Mouse (Mus musculus) heart, adult 11 months (tissue): ENCODE results near the gene Gm49388.
"Not testable (repeated sequence)": the region's sequence is repeated elsewhere in the genome, so short reads cannot be mapped to it uniquely, and the experiment has no call there.

ENCODE experiments used
- DNase-seq: peaks from one replicate; pipeline ENCODE4 v3.0.0; 2022

Gm49388 gene

GRCm38 (mm10) chr7:127808821-127809220, 23.4 kb downstream of the Gm49388 start:
- no peak for DNase-seq

- DNase-seq: no peak
These were observed 24.4 kb downstream of the Gm49388 start for GRCm38 (mm10) chr7:127809846-127810245.

GRCm38 (mm10) chr7:127810650-127811049, 25.2 kb downstream of the Gm49388 start:
- peak; percentile 86 for DNase-seq

- no peak for DNase-seq
These were observed 25.8 kb downstream of the Gm49388 start for GRCm38 (mm10) chr7:127811240-127811639.

GRCm38 (mm10) chr7:127812292-127812691, 26.9 kb downstream of the Gm49388 start:
- DNase-seq: peak; percentile 90

- DNase-seq: peak; percentile 97
These were observed 28.4 kb downstream of the Gm49388 start for GRCm38 (mm10) chr7:127813821-127814220.

- DNase-seq: peak; percentile 98
These were observed 29.0 kb downstream of the Gm49388 start for GRCm38 (mm10) chr7:127814241-127814921.

- DNase-seq: peak; percentile 91
These were observed 29.8 kb downstream of the Gm49388 start for GRCm38 (mm10) chr7:127815116-127815665.

GRCm38 (mm10) chr7:127815954-127816821, 30.8 kb downstream of the Gm49388 start:
- peak; percentile 98 for DNase-seq

- DNase-seq: no peak
These were observed 31.6 kb downstream of the Gm49388 start for GRCm38 (mm10) chr7:127817053-127817452.

- DNase-seq: no peak
These were observed 32.4 kb downstream of the Gm49388 start for GRCm38 (mm10) chr7:127817776-127818175.

GRCm38 (mm10) chr7:127820836-127821509, 35.6 kb downstream of the Gm49388 start:
- DNase-seq: no peak

- no peak for DNase-seq
These were observed 37.1 kb downstream of the Gm49388 start for GRCm38 (mm10) chr7:127822494-127822893.

- peak; percentile 84 for DNase-seq
These were observed 38.1 kb downstream of the Gm49388 start for GRCm38 (mm10) chr7:127823236-127824171.

GRCm38 (mm10) chr7:127824176-127824871, 38.9 kb downstream of the Gm49388 start, which contains the start of the genes Stx4a and Stx1b:
Gene Stx4a (plus strand): TSS chr7:127824294.
Gene Stx1b (minus strand): TSS chr7:127824549.
- DNase-seq: peak; percentile 93

- peak; percentile 79 for DNase-seq
These were observed 50.1 kb downstream of the Gm49388 start for GRCm38 (mm10) chr7:127835550-127835949.

GRCm38 (mm10) chr7:127837473-127837872, 52.1 kb downstream of the Gm49388 start:
- DNase-seq: peak; percentile 70

GRCm38 (mm10) chr7:127837878-127838277, 52.5 kb downstream of the Gm49388 start:
- not testable (repeated sequence) for DNase-seq

GRCm38 (mm10) chr7:127840031-127840430, 54.6 kb downstream of the Gm49388 start:
- DNase-seq: peak; percentile 82

GRCm38 (mm10) chr7:127840886-127841285, 55.5 kb downstream of the Gm49388 start:
- DNase-seq: no peak
